In genomic region chrX:9293140-9293829, GRCm38 (mm10) we compare ENCODE assay signal across 12 mouse cellular contexts. TPM values are rescaled to one million over a fixed set of nuclear protein-coding genes. Genes with fewer than 3 reads are reported as not detected.
"Had no signal": no experiment of that assay in that cellular context is flagged by ENCODE, and none has a peak within 500 bp of the region (broad histone marks: within the 10 kb centered on the region; RNA-seq: fewer than 3 reads in every experiment).

No protein-coding gene starts in this region.

RNA-seq across cellular contexts. Expression of gene H2al1m, which starts 9.7 kb away (rescaled TPM):
- polyA plus RNA-seq: neural tube, embryonic 14.5 days; neural tube, embryonic 15.5 days; stomach, embryonic 16.5 days; stomach, postnatal 0 days; thymus, postnatal 0 days had no signal

RNA-seq across cellular contexts. Expression of gene Gm14862, which starts 36.6 kb away (rescaled TPM):
- polyA plus RNA-seq: neural tube, embryonic 14.5 days; neural tube, embryonic 15.5 days; small intestine, adult 2 months; stomach, embryonic 14.5 days; stomach, postnatal 0 days; testis, adult 2 months; thymus, adult 2 months; thymus, postnatal 0 days; urinary bladder, adult 2 months had no signal

RNA-seq across cellular contexts. Expression of gene H2al1k, which starts 57.1 kb away (rescaled TPM):
- polyA plus RNA-seq: neural tube, embryonic 14.5 days; neural tube, embryonic 15.5 days; small intestine, adult 2 months; spleen, adult 2 months; stomach, embryonic 14.5 days; stomach, embryonic 15.5 days; stomach, embryonic 16.5 days; stomach, postnatal 0 days; thymus, adult 2 months; thymus, postnatal 0 days; urinary bladder, adult 2 months had no signal
